Mouse (Mus musculus): ENCODE data around the gene Scrg1.
"Not testable (repeated sequence)": the region's sequence is repeated elsewhere in the genome, so short reads cannot be mapped to it uniquely, and the experiment has no call there.

Gene Scrg1

GRCm38 (mm10) chr8:57455765-57456164, at the start of gene Scrg1:
Gene Scrg1, plus strand, starts transcription at chr8:57455923.
- DNase-seq (ENCODE audit: low read depth, low spot score) = no peak

- DNase-seq (ENCODE audit: low read depth, low spot score) = no peak
Observed at GRCm38 (mm10) chr8:57406366-57406765, 49.4 kb upstream of the Scrg1 start.

GRCm38 (mm10) chr8:57409333-57409732, 46.4 kb upstream of the Scrg1 start:
- no peak for DNase-seq (ENCODE audit: low read depth, low spot score)

GRCm38 (mm10) chr8:57409779-57410472, 45.8 kb upstream of the Scrg1 start:
- DNase-seq (ENCODE audit: low read depth, low spot score) = no peak

- peak; percentile 49 for DNase-seq (ENCODE audit: low read depth, low spot score)
Observed at GRCm38 (mm10) chr8:57410473-57410863, 45.3 kb upstream of the Scrg1 start.

GRCm38 (mm10) chr8:57411366-57411765, 44.4 kb upstream of the Scrg1 start:
- DNase-seq (ENCODE audit: low read depth, low spot score) = no peak

- DNase-seq (ENCODE audit: low read depth, low spot score) = no peak
Observed at GRCm38 (mm10) chr8:57416827-57417226, 38.9 kb upstream of the Scrg1 start.

- no peak for DNase-seq (ENCODE audit: low read depth, low spot score)
Observed at GRCm38 (mm10) chr8:57426074-57426473, 29.6 kb upstream of the Scrg1 start.

GRCm38 (mm10) chr8:57427581-57428366, 27.9 kb upstream of the Scrg1 start:
- no peak for DNase-seq (ENCODE audit: low read depth, low spot score)

GRCm38 (mm10) chr8:57428566-57428965, 27.2 kb upstream of the Scrg1 start:
- no peak for DNase-seq (ENCODE audit: low read depth, low spot score)

GRCm38 (mm10) chr8:57429166-57429887, 26.4 kb upstream of the Scrg1 start:
- DNase-seq (ENCODE audit: low read depth, low spot score) = peak; percentile 72

GRCm38 (mm10) chr8:57429888-57430274, 25.8 kb upstream of the Scrg1 start:
- DNase-seq (ENCODE audit: low read depth, low spot score) = not testable (repeated sequence)

- no peak for DNase-seq (ENCODE audit: low read depth, low spot score)
Observed at GRCm38 (mm10) chr8:57430901-57431300, 24.8 kb upstream of the Scrg1 start.

- DNase-seq (ENCODE audit: low read depth, low spot score) = no peak
Observed at GRCm38 (mm10) chr8:57432802-57433201, 22.9 kb upstream of the Scrg1 start.

GRCm38 (mm10) chr8:57435768-57436436, 19.8 kb upstream of the Scrg1 start:
- DNase-seq (ENCODE audit: low read depth, low spot score) = no peak

- DNase-seq (ENCODE audit: low read depth, low spot score) = no peak
Observed at GRCm38 (mm10) chr8:57436437-57436796, 19.3 kb upstream of the Scrg1 start.

GRCm38 (mm10) chr8:57441131-57441530, 14.6 kb upstream of the Scrg1 start:
- no peak for DNase-seq (ENCODE audit: low read depth, low spot score)

- DNase-seq (ENCODE audit: low read depth, low spot score) = no peak
Observed at GRCm38 (mm10) chr8:57441556-57441955, 14.2 kb upstream of the Scrg1 start.

GRCm38 (mm10) chr8:57443289-57443688, 12.4 kb upstream of the Scrg1 start:
- no peak for DNase-seq (ENCODE audit: low read depth, low spot score)

- not testable (repeated sequence) for DNase-seq (ENCODE audit: low read depth, low spot score)
Observed at GRCm38 (mm10) chr8:57445901-57446300, 9.8 kb upstream of the Scrg1 start.

- no peak for DNase-seq (ENCODE audit: low read depth, low spot score)
Observed at GRCm38 (mm10) chr8:57450726-57451125, 5.0 kb upstream of the Scrg1 start.

- DNase-seq (ENCODE audit: low read depth, low spot score) = no peak
Observed at GRCm38 (mm10) chr8:57451896-57452295, 3.8 kb upstream of the Scrg1 start.
